Mouse (Mus musculus) embryonic fibroblast, embryonic 13.5 days (primary cell): Measurements from ENCODE around the gene Grid2. TPM values are rescaled to one million over a fixed set of nuclear protein-coding genes. Genes with fewer than 3 reads are reported as not detected.

Experiments used
- H3K27ac ChIP-seq: 2 replicates; pipeline ENCODE4 v1.5.1; 2012; ENCODE audit warnings: low read length, control low read depth, inconsistent platforms; ENCODE audit not compliant: insufficient read depth
- H3K4me1 ChIP-seq: 2 replicates; pipeline ENCODE4 v1.6.1; 2011; ENCODE audit warnings: low read length; ENCODE audit not compliant: control insufficient read depth, insufficient read depth
- H3K4me3 ChIP-seq: 2 replicates; pipeline ENCODE4 v1.5.1; 2011; ENCODE audit warnings: mild to moderate bottlenecking, control low read depth, low read length; ENCODE audit not compliant: insufficient read depth
- CTCF ChIP-seq: IDR thresholded peaks from 2 replicates; pipeline ENCODE4 v1.5.1; 2011; ENCODE audit warnings: mild to moderate bottlenecking, control low read depth, low read length, moderate library complexity, borderline replicate concordance; ENCODE audit not compliant: insufficient read depth
- POLR2A ChIP-seq: IDR thresholded peaks from 2 replicates; pipeline ENCODE4 v1.6.1; 2011; ENCODE audit warnings: low read depth, mild to moderate bottlenecking, control low read depth, low read length, moderate library complexity
- polyA plus RNA-seq: library from polyadenylated mRNA; stranded (reverse); fragments of >200 nt; gene quantifications from 2 replicates; pipeline ENCODE4 v1.2.4, GENCODE M21; 2011; ENCODE audit warnings: low read depth; ENCODE audit not compliant: missing spikeins, insufficient read length

The Grid2 gene
- polyA plus RNA-seq, 1 experiment = 1.8 TPM

GRCm38 (mm10) chr6:64607041-64607440 is 1351.4 kb downstream of the Grid2 start:
- Histone ChIP-seq H3K27ac (no peak overlapping the region), H3K4me3 (no peak overlapping the region), H3K4me1 (no peaks in the 10 kb centered on the region)
- TF ChIP-seq CTCF (no peak), POLR2A (no peak)

GRCm38 (mm10) chr6:64607942-64608341 is 1352.3 kb downstream of the Grid2 start:
- TF ChIP-seq POLR2A (no peak), CTCF (0 out of 2 replicates have a peak, but pooled peaks have one; percentile 9)
- no peak overlapping the region for H3K27ac ChIP-seq
- H3K4me1 ChIP-seq = no peaks in the 10 kb centered on the region
- H3K4me3 ChIP-seq = no peak overlapping the region

GRCm38 (mm10) chr6:64616843-64617242 is 1361.2 kb downstream of the Grid2 start:
- TF ChIP-seq POLR2A = no peak
- no peak for TF ChIP-seq CTCF
- no peak overlapping the region for H3K4me3 ChIP-seq
- H3K4me1 ChIP-seq = no peaks in the 10 kb centered on the region
- no peak overlapping the region for H3K27ac ChIP-seq

- TF ChIP-seq POLR2A (no peak), CTCF (no peak)
- no peak overlapping the region for H3K27ac ChIP-seq
- no peak overlapping the region for H3K4me3 ChIP-seq
- H3K4me1 ChIP-seq = no peaks in the 10 kb centered on the region
Measured at GRCm38 (mm10) chr6:64617417-64618135, 1361.9 kb downstream of the Grid2 start.

- Histone ChIP-seq H3K4me3 (no peak overlapping the region), H3K27ac (no peak overlapping the region), H3K4me1 (no peaks in the 10 kb centered on the region)
- TF ChIP-seq POLR2A = no peak
- TF ChIP-seq CTCF = no peak
Measured at GRCm38 (mm10) chr6:64623404-64623803, 1367.7 kb downstream of the Grid2 start.

GRCm38 (mm10) chr6:64647661-64648060 is 1392.0 kb downstream of the Grid2 start:
- TF ChIP-seq POLR2A (no peak), CTCF (no peak)
- Histone ChIP-seq H3K27ac (no peak overlapping the region), H3K4me1 (no peaks in the 10 kb centered on the region), H3K4me3 (no peak overlapping the region)

- no peaks in the 10 kb centered on the region for H3K4me1 ChIP-seq
- no peak overlapping the region for H3K27ac ChIP-seq
- no peak for TF ChIP-seq CTCF
- no peak overlapping the region for H3K4me3 ChIP-seq
Measured at GRCm38 (mm10) chr6:64648196-64648595, 1392.5 kb downstream of the Grid2 start.

- no peak for TF ChIP-seq POLR2A
- TF ChIP-seq CTCF = peak; percentile 60
- H3K4me3 ChIP-seq = peak overlapping the region; percentile 16; the same call in 1 of the 2 replicates
- no peak overlapping the region for H3K27ac ChIP-seq
- no peaks in the 10 kb centered on the region for H3K4me1 ChIP-seq
Measured at GRCm38 (mm10) chr6:64649296-64650226, 1393.9 kb downstream of the Grid2 start.

GRCm38 (mm10) chr6:64650765-64651164 is 1395.1 kb downstream of the Grid2 start:
- Histone ChIP-seq H3K27ac (no peak overlapping the region), H3K4me1 (no peaks in the 10 kb centered on the region), H3K4me3 (no peak overlapping the region)
- TF ChIP-seq POLR2A (no peak), CTCF (no peak)

GRCm38 (mm10) chr6:64671010-64671409 is 1415.3 kb downstream of the Grid2 start:
- H3K4me1 ChIP-seq = no peaks in the 10 kb centered on the region
- no peak overlapping the region for H3K27ac ChIP-seq
- no peak overlapping the region for H3K4me3 ChIP-seq
- no peak for TF ChIP-seq CTCF
- no peak for TF ChIP-seq POLR2A
